Mouse (Mus musculus) lung, postnatal 0 days (tissue): ENCODE data around the gene Jph3.

ENCODE experiments used
- CTCF ChIP-seq: IDR thresholded peaks from 2 replicates; pipeline ENCODE4 v1.5.1; 2016; ENCODE audit warnings: antibody characterized with exemption, mild to moderate bottlenecking
- EP300 ChIP-seq: IDR thresholded peaks from 2 replicates; pipeline ENCODE4 v1.6.1; 2016; ENCODE audit warnings: antibody characterized with exemption, mild to moderate bottlenecking, control low read depth

DNA sequence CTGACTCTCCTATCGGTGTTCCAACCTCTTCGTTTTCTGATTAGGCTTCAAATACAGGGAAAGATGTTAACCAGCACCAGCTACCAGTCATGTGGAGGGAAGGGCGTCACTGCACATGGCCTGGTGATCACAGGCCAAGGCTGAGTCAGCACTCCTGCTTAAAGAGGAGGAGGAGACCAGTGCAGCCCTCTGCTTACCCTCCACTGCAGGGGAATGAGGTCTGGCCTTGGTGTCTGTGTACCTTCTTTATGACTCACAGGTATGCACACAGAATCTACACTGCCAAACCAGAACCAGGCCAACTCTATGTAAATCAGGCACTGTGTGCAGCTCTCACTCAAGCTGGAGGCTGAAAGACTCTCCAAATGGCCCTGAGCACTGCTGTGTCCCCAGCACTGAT lies 82.1 kb downstream of the Jph3 start:
- TF ChIP-seq EP300 (no peak), CTCF (no peak)
